Mouse (Mus musculus): ENCODE measurements around the gene Hoxb6.

Gene Hoxb6

GRCm38 (mm10) chr11:96316696-96317607, 24.7 kb downstream of the Hoxb6 start:
- DNase-seq (ENCODE audit: low read depth, low spot score), result no peak

DNA sequence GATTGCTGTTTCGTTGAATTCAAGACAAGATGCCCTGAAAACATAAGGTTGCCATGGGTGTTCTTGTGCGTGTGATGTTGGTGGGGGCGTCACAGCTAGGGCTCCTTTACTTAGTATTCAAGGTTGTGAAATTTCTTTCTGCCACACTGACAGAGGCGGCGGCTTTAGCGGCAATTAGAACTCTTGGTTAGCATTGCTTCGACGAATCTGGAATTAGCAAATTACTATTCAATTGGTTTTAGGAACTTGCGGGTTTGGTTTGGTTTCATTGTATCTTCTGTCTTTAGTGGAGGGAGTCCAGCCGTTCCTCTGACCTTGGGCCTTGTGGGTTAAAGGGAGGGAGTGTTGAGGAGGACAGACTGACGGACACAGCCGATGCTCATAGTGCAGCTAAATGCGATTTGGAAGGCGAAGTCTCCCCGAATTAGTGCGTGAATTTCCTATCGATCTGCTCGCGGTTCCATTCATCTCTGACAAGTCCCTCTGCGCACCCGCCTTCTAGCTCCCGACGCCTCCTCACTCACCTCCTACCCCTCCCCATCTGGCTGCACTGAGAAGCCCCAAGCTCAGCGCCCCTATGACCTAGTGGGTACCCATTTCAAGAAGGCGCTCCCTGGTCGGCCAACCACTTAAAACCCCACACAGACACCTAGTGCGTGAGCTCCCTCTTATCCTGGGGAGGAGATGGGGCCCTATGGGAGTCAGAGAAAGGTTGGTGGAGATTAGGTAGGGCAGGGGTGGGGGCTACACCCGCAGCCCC, 25.5 kb downstream of the Hoxb6 start, which contains the start of gene Hoxb4:
Gene Hoxb4, plus strand, starts transcription at position 660 of the 760 bp plus-strand sequence.
- no peak for DNase-seq (ENCODE audit: low read depth, low spot score)

- no peak for DNase-seq (ENCODE audit: low read depth, low spot score)
Observed at GRCm38 (mm10) chr11:96318368-96319070, 26.2 kb downstream of the Hoxb6 start.

DNA sequence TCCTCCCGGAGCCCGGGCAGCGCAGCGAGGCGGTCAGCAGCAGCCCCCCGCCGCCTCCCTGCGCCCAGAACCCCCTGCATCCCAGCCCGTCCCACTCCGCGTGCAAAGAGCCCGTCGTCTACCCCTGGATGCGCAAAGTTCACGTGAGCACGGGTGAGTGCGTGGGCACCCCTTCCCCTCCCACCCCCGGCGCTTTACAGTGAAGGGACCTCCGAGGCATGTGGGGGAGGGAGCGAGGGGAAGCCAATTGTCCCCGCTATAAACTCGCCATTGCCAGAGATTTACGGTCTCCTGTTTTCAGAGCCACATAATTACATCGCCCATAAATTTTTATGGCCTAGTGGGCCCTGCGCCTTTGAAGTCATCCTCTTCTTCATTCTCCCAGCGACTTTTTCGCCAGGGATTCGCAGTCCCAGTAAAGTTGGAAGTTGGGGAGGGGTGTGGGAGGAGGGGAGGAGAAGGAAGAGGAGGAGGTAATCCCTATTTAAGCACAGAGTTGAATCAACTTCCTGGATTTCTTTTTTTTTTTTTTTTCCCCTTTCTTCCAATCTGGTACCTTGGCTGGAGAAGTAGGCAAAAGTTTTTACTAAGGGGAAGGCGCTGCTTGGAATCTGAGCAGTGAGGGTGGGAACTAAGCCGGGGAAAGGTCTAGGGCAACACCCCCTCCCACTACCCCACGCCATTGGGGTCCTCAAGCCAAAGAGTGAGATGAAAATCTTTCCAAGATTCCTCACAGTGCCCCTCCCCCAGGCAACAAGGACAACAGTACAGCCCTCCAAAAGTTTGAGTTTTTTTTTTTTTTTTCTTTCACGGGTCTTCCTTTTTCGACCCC, 27.0 kb downstream of the Hoxb6 start:
- DNase-seq (ENCODE audit: low read depth, low spot score), result no peak

DNA sequence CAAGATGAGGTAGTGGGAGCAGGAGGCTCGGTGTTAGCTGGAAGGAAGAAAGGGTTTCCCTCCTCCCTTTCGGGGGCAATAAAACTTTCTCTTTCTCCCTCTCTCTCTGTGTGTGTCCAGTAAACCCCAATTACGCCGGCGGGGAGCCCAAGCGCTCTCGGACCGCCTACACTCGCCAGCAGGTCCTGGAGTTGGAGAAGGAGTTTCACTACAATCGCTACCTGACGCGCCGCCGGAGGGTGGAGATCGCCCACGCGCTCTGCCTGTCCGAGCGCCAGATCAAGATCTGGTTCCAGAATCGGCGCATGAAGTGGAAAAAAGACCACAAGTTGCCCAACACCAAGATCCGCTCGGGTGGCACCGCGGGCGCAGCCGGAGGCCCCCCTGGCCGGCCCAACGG, 27.6 kb downstream of the Hoxb6 start:
- no peak for DNase-seq (ENCODE audit: low read depth, low spot score)

DNA sequence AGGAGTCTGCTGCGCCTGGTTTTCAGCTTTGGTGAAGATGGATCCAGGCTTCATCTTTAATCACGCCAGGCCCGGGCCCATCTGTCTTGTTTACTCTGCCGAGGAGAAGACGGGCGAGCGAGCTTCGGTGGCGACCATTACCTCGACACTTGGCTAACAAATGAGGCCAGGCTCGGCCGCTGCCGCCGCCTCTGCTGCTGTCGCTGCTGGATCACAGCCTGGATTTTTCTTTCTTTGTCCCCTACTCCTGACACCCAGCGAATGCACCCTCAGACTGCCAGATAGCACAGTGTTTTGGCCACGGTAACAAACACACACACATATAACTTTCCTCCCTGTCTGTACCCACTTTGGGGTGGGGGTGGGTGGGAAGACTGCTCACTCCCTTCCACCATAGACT, 28.4 kb downstream of the Hoxb6 start:
- no peak for DNase-seq (ENCODE audit: low read depth, low spot score)

DNA sequence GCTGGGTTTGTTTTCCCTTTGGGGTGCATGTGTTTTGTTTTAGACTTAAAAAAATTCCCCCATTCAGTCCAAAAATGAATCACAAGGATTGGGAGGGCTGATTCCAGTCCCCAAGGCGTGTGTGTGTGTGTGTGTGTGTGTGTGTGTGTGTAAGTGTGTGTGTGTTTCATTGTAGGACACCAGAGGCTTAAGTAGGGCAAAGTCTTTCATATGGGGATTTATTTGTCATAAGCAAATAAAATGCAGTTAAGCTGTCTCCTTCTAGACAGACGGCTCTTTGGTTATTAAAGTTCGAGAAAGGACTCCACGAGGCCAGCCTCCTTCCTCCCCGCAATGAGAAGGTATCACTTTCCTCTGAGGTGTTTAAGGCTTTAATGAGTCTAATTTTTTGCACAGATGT, 29.6 kb downstream of the Hoxb6 start:
- no peak for DNase-seq (ENCODE audit: low read depth, low spot score)

DNA sequence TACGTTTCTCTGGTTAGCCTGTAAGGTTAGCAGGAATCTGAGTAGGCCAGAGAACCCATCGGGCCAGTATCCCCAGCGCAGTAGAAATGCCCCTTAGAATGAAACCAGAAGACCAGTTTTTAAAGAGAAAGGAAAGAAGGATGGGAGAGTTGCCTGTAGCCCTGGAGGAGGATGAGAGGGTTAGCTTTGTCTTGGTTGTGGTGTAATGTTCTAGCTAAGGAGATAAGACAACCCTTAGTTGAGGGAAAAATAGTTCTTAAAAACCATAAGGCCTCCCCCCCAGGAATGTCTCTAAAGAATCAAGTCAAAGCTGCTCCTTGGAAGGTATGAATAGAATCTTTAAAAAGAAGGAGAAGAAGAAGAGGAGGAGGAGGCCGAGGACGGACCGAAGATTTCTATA, 30.5 kb downstream of the Hoxb6 start:
- DNase-seq (ENCODE audit: low read depth, low spot score), result no peak

- DNase-seq (ENCODE audit: low read depth, low spot score), result no peak
Observed at GRCm38 (mm10) chr11:96323154-96323553, 30.9 kb downstream of the Hoxb6 start, which contains the start of gene Hoxb3. TSS of gene Hoxb3 (plus strand) at chr11:96323326.

- DNase-seq (ENCODE audit: low read depth, low spot score), result no peak
Observed at GRCm38 (mm10) chr11:96324125-96324524, 31.8 kb downstream of the Hoxb6 start.

DNA sequence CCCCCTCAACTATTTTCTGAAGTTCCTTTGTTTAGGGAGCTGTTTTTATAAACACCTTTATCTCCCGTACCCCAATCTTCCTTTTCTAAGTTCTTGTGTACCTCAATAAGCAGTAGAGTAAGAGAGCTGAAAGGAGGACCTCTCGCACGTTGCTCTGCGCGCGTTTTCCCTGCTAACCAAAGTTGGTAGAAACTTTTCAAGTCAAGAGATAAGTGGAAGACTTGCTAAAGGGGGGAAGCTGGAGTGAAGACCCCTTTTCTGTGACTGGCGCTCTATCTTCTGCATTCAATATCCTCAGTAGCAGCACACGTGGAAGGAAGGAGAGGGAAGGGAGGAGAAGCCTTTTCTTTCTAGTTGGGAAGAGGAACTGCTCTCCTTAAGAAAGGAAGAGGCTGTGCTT, 32.7 kb downstream of the Hoxb6 start:
- DNase-seq (ENCODE audit: low read depth, low spot score), result no peak

DNA sequence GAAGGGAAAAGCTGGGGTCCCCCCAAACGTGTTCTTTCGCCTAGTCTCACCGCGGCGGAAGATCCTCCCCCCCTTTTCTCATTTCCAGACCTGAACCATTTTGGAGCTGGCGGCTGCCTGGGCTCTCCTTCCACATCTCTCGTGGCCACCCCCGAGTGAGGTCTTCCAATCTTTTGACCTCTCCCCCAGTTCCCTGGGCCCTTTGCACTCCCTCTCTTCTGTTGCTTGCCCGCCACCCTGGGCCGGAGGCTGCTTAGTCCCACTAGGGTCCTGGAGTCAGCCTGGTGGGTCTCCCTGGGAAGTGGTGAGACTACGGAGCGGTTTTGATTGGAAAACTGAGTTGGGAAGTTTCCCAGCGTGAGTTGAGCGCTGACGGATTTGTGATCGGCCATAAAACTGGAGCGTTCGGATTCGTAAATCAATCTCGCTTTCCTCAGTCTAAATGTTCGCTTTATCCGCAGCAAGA, 33.5 kb downstream of the Hoxb6 start:
- no peak for DNase-seq (ENCODE audit: low read depth, low spot score)

- DNase-seq (ENCODE audit: low read depth, low spot score), result no peak
Observed at GRCm38 (mm10) chr11:96326705-96327104, 34.4 kb downstream of the Hoxb6 start.

DNA sequence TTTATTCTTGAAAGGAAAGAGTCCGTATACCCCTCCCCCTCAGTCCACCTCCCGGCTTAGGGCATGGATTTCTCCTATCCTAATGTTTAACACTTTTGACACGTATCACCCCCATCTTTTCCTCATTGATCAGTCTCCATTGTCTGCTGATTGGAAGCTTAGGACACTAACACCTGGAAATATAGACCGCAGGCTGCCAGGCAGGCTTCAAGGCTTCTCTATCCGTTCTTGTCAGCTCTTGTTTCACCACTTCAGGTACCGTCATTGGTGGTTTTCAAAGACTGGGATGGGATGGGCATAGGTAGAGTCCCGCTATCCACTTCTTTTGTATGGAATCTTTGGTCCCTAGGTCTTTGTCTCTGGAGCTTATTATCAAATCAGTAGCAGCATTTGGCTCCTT, 34.8 kb downstream of the Hoxb6 start:
- no peak for DNase-seq (ENCODE audit: low read depth, low spot score)

GRCm38 (mm10) chr11:96327750-96328149, 35.5 kb downstream of the Hoxb6 start:
- no peak for DNase-seq (ENCODE audit: low read depth, low spot score)

GRCm38 (mm10) chr11:96328605-96329004, 36.3 kb downstream of the Hoxb6 start:
- DNase-seq (ENCODE audit: low read depth, low spot score), result no peak

DNA sequence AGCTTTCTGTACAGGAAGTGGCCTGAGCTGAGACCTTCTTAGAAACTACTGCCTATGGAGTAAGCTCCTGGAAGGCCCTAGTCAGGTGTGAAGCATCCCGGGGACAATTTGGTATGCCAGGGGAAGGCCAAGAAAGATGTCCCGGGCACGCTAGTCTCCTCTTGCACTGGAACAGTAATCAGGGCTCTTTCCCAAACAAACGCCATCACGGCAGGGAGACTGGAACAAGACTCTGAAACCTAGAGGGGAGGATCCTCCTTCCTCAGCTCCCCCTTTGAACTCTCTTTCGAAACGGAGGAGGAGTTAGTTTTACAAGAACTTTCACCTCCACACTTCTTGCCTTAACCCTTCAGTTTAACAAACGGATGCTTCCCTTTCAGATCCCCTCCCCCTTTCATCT, 39.8 kb downstream of the Hoxb6 start:
- no peak for DNase-seq (ENCODE audit: low read depth, low spot score)

GRCm38 (mm10) chr11:96332618-96333032, 40.3 kb downstream of the Hoxb6 start:
- no peak for DNase-seq (ENCODE audit: low read depth, low spot score)

- DNase-seq (ENCODE audit: low read depth, low spot score), result no peak
Observed at GRCm38 (mm10) chr11:96333241-96334001, 41.1 kb downstream of the Hoxb6 start.

- no peak for DNase-seq (ENCODE audit: low read depth, low spot score)
Observed at GRCm38 (mm10) chr11:96334002-96334364, 41.7 kb downstream of the Hoxb6 start.
